Comparison of ENCODE assay signal across 18 mouse cellular contexts in the genomic region with DNA sequence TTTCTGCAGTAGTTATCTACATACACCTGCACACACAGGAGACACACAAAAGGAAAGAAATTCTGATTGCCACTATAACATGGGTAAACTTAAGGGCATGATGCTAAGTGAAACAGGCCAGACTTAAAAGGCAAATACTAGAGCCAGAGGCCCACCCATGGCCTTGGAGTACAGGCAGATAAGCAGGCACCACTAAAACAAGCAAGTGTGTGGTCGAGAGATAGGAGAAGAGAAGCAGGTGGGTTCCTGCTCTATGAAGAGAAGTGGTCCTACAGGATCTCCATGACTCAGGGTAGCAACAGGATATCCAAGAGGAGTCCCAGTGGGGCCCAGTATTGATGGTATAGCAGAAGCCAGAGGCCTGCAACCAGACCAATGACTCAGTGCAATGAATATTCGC. TPM values are rescaled to one million over a fixed set of nuclear protein-coding genes. Genes with fewer than 3 reads are reported as not detected.
A peak's percentile ranks its signal among the peaks of the same experiment; 100 is the strongest.
DNase-seq lines count a peak whose midpoint lies in the region; ATAC-seq and TF ChIP-seq lines count a peak whose summit lies in the region.
"Had no signal": no experiment of that assay in that cellular context is flagged by ENCODE, and none has a peak within 500 bp of the region (broad histone marks: within the 10 kb centered on the region; RNA-seq: fewer than 3 reads in every experiment).

No protein-coding gene starts in this region.

- H3K27ac ChIP-seq in heart, embryonic 11.5 days (ENCODE audit: low read depth, low read length): peak overlapping the region; percentile 1
- peak overlapping the region; percentile 75 for H3K27ac ChIP-seq in liver, embryonic 16.5 days (ENCODE audit: low read length)
- H3K27ac ChIP-seq in cerebellum, adult 2 months (ENCODE audit: insufficient read depth, low read length): no peak overlapping the region
- H3K27ac ChIP-seq: heart, embryonic 15.5 days; hindbrain, embryonic 12.5 days; neural tube, embryonic 12.5 days had no signal

- peak; percentile 89 for ATAC-seq in heart, embryonic 11.5 days (replicated peaks; ENCODE audit: insufficient number of reproducible peaks, low FRiP score, low TSS enrichment)
- peak; percentile 98 for ATAC-seq in liver, embryonic 16.5 days (ENCODE audit: low read depth)
- ATAC-seq: forebrain, postnatal 0 days had no signal

- H3K9ac ChIP-seq in heart, embryonic 11.5 days (ENCODE audit: low read depth, low read length): no peak overlapping the region
- peak overlapping the region; percentile 36 for H3K9ac ChIP-seq in liver, embryonic 16.5 days (ENCODE audit: low read depth, low read length)
- H3K9ac ChIP-seq: forebrain, postnatal 0 days; heart, embryonic 15.5 days; hindbrain, embryonic 12.5 days; neural tube, embryonic 12.5 days had no signal

- no peaks in the 10 kb centered on the region for H3K27me3 ChIP-seq in heart, embryonic 11.5 days (ENCODE audit: control insufficient read depth, insufficient read depth, low read length)
- no peaks in the 10 kb centered on the region for H3K27me3 ChIP-seq in erythroblast, embryonic 14.5 days (ENCODE audit: control insufficient read depth)
- H3K27me3 ChIP-seq in liver, embryonic 16.5 days (ENCODE audit: control insufficient read depth, insufficient read depth, low read depth, low read length): no peaks in the 10 kb centered on the region
- no peaks in the 10 kb centered on the region; the same call in 1 of the 2 replicates for H3K27me3 ChIP-seq in cerebellum, adult 2 months (ENCODE audit: control insufficient read depth, insufficient read depth, low read length)
- H3K27me3 ChIP-seq: heart, embryonic 15.5 days; hindbrain, embryonic 12.5 days; neural tube, embryonic 12.5 days had no signal

- H3K4me1 ChIP-seq in heart, embryonic 11.5 days (ENCODE audit: control insufficient read depth, insufficient read depth, low read length): no peaks in the 10 kb centered on the region
- H3K4me1 ChIP-seq in erythroblast, embryonic 14.5 days (ENCODE audit: control insufficient read depth): peaks cover 79% of the 10 kb centered on the region
- peaks cover 35% of the 10 kb centered on the region for H3K4me1 ChIP-seq in liver, embryonic 16.5 days (ENCODE audit: control insufficient read depth, low read depth, low read length)
- no peaks in the 10 kb centered on the region for H3K4me1 ChIP-seq in cerebellum, adult 2 months (ENCODE audit: control insufficient read depth, insufficient read depth, low read length)
- H3K4me1 ChIP-seq: heart, embryonic 15.5 days; hindbrain, embryonic 12.5 days; neural tube, embryonic 12.5 days had no signal

- H3K9me3 ChIP-seq in heart, embryonic 11.5 days (replicated peaks; ENCODE audit: control insufficient read depth, low read length): no peaks in the 10 kb centered on the region
- H3K9me3 ChIP-seq in erythroblast, embryonic 14.5 days (ENCODE audit: control insufficient read depth, low read length): 0 out of 2 replicates have a peak, but pooled peaks cover 2% of the 10 kb centered on the region
- no peaks in the 10 kb centered on the region for H3K9me3 ChIP-seq in liver, embryonic 16.5 days (replicated peaks; ENCODE audit: control insufficient read depth, low read length)
- H3K9me3 ChIP-seq: heart, embryonic 15.5 days; hindbrain, embryonic 12.5 days; neural tube, embryonic 12.5 days had no signal

- H3K4me3 ChIP-seq in heart, embryonic 11.5 days (ENCODE audit: low read depth, low read length): no peak overlapping the region
- peak overlapping the region; percentile 37 for H3K4me3 ChIP-seq in erythroblast, embryonic 14.5 days (replicated peaks)
- H3K4me3 ChIP-seq in liver, embryonic 16.5 days (ENCODE audit: low read depth, low read length): peak overlapping the region; percentile 23
- H3K4me3 ChIP-seq in cerebellum, adult 2 months (replicated peaks; ENCODE audit: insufficient read depth, low read depth, low read length): no peak overlapping the region
- H3K4me3 ChIP-seq: heart, embryonic 15.5 days; hindbrain, embryonic 12.5 days; neural tube, embryonic 12.5 days had no signal

- TF ChIP-seq CTCF in cerebellum, adult 2 months (IDR thresholded peaks at IDR 0.05; ENCODE audit: borderline replicate concordance, insufficient read depth, low read depth, low read length): no peak

- no peak for TF ChIP-seq POLR2A in cerebellum, adult 2 months (IDR thresholded peaks at IDR 0.05; ENCODE audit: borderline replicate concordance, insufficient read depth, low read length)

- WGBS in heart, embryonic 11.5 days (ENCODE audit: insufficient replicate concordance): 67% methylated on average over 2 of the region's 2 CpGs
- 45% methylated on average over 2 of the region's 2 CpGs for WGBS in liver, embryonic 16.5 days (ENCODE audit: insufficient replicate concordance)
- 83% methylated on average over 2 of the region's 2 CpGs for WGBS in cerebellum, adult 2 months

- H3K4me2 ChIP-seq in heart, embryonic 11.5 days: no peak overlapping the region
- peak overlapping the region; percentile 46 for H3K4me2 ChIP-seq in liver, embryonic 16.5 days (ENCODE audit: low read depth, low read length)
- H3K4me2 ChIP-seq: heart, embryonic 15.5 days; hindbrain, embryonic 12.5 days; neural tube, embryonic 12.5 days had no signal

- no peak for DNase-seq in heart, adult 18-20 months
- DNase-seq in 416B (ENCODE audit: low read depth): peak; percentile 29
- DNase-seq in T-cell, adult 2 months (ENCODE audit: low spot score): no peak
- no peak for DNase-seq in frontal cortex, postnatal 25 days (ENCODE audit: low spot score in 2 of 2)
- DNase-seq in cerebellum, adult 2 months: no peak
- DNase-seq: cerebellum, adult 18-20 months; embryo, embryonic 11 days; forebrain, postnatal 0 days; gastrocnemius, postnatal 14 days; kidney, postnatal 36 days; right cerebral cortex, postnatal 25 days; thymus, postnatal 14 days had no signal

- no peaks in the 10 kb centered on the region for H3K36me3 ChIP-seq in heart, embryonic 11.5 days (ENCODE audit: control insufficient read depth, insufficient read depth, low read length)
- peaks cover 79% of the 10 kb centered on the region for H3K36me3 ChIP-seq in erythroblast, embryonic 14.5 days (ENCODE audit: control insufficient read depth)
- 0 out of 2 replicates have a peak, but pooled peaks cover 3% of the 10 kb centered on the region for H3K36me3 ChIP-seq in liver, embryonic 16.5 days (ENCODE audit: control insufficient read depth, insufficient read depth)
- H3K36me3 ChIP-seq: heart, embryonic 15.5 days; hindbrain, embryonic 12.5 days; neural tube, embryonic 12.5 days had no signal

RNA-seq across cellular contexts. Expression of a gene that starts 54.2 kb away (rescaled TPM):
- 28.5 and 31.7 TPM in 2 replicates for polyA plus RNA-seq in heart, embryonic 11.5 days (2014; fragmentation: Nextera tagmentation; extraction: Ambion mirVana)
- total RNA-seq in heart, adult 18-20 months (2021): 10 to 100 TPM; 52.6 to 62.5 TPM
- 2.5 and 2.6 TPM in 2 replicates for polyA plus RNA-seq in erythroblast, embryonic 14.5 days (2012)
- 19.0 and 20.3 TPM in 2 replicates for polyA plus RNA-seq in liver, embryonic 16.5 days (2015; fragmentation: Nextera tagmentation; extraction: Ambion mirVana)
- polyA plus RNA-seq in cerebellum, adult 2 months (2012; rRNA removed): 91.9 and 98.7 TPM in 2 replicates

Comparison
In these comparisons a context has a peak if more than half of its experiments do, and no peak if none do; other contexts are left out.
1. H3K4me3 ChIP-seq: peak in erythroblast, embryonic 14.5 days (single experiment) and liver, embryonic 16.5 days (single experiment); none in heart, embryonic 11.5 days (single experiment) and cerebellum, adult 2 months (single experiment).